Mouse (Mus musculus) MEL (cell line): Measurements from ENCODE around the gene Nfyb.

Source experiments
- CTCF ChIP-seq, 3 experiments: IDR thresholded peaks in 2 of 3; conservative IDR thresholded peaks in 1 of 3; 2 replicates each; pipeline ENCODE4 v1.5.1; 2011 to 2012; ENCODE audit warnings: low read length in 3 of 3, low read depth in 2 of 3, mild to moderate bottlenecking in 2 of 3, improper control_type of control experiment in 1 of 3, inconsistent platforms in 1 of 3, mixed read lengths in 1 of 3, moderate library complexity in 1 of 3; ENCODE audit not compliant: control insufficient read depth in 1 of 3, insufficient read depth in 1 of 3, poor library complexity in 1 of 3, severe bottlenecking in 1 of 3
- GATA1 ChIP-seq: IDR thresholded peaks from 2 replicates; pipeline ENCODE4 v1.6.1; 2011; ENCODE audit warnings: low read depth, low read length, improper control_type of control experiment
- MAFK ChIP-seq: IDR thresholded peaks from 2 replicates; pipeline ENCODE4 v1.6.1; 2011; ENCODE audit warnings: low read depth, mild to moderate bottlenecking, low read length, improper control_type of control experiment, borderline replicate concordance
- MAX ChIP-seq: IDR thresholded peaks from 2 replicates; pipeline ENCODE4 v1.6.1; 2011; ENCODE audit warnings: low read length, improper control_type of control experiment
- MEF2A ChIP-seq: IDR thresholded peaks from 2 replicates; pipeline ENCODE4 v1.6.1; 2014; ENCODE audit warnings: low read depth, mild to moderate bottlenecking, inconsistent platforms, low read length, improper control_type of control experiment; ENCODE audit not compliant: poor library complexity, insufficient replicate concordance, severe bottlenecking; ENCODE audit errors: extremely low read depth
- MYC ChIP-seq: IDR thresholded peaks from 2 replicates; pipeline ENCODE4 v1.6.1; 2011; ENCODE audit warnings: low read depth, mild to moderate bottlenecking, low read length, improper control_type of control experiment, moderate library complexity
- POLR2A ChIP-seq, 2 experiments: IDR thresholded peaks; 2 replicates each; pipeline ENCODE4 v1.6.1; 2011 to 2012; ENCODE audit warnings: low read length in 2 of 2, mild to moderate bottlenecking in 2 of 2, control low read depth in 1 of 2, improper control_type of control experiment in 1 of 2, low read depth in 1 of 2, moderate library complexity in 1 of 2; ENCODE audit not compliant: control insufficient read depth in 1 of 2, insufficient read depth in 1 of 2, poor library complexity in 1 of 2
- SIN3A ChIP-seq: IDR thresholded peaks from 2 replicates; pipeline ENCODE4 v1.6.1; 2012; ENCODE audit warnings: low read length, improper control_type of control experiment, inconsistent platforms
- UBTF ChIP-seq: IDR thresholded peaks from 2 replicates; pipeline ENCODE4 v1.6.1; 2012; ENCODE audit warnings: low read depth, mild to moderate bottlenecking, inconsistent platforms, low read length, improper control_type of control experiment, moderate library complexity, borderline replicate concordance; ENCODE audit not compliant: insufficient read depth

DNA sequence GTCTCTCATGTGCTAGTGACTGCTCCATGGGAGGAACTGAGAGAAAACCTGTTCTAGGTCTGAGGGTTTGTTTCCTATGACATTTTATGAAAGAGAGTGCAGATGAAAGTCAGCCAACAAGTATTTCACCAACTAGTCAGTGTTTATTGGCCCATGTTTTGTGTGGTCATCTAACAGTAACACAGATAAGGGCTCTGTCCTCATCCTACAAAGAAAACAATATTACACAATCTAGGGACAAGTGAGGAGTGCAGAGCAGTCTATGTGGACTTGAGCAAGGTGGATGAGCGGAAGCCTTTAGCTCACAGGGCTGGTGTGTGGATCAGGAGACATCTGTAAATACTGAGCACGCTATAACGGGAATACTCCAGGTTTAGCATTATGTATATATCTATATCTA, 5.1 kb downstream of the Nfyb start:
- TF ChIP-seq CTCF (IDR thresholded peaks at IDR 0.05 in 2 of 3, conservative IDR thresholded peaks at IDR 0.05 in 1 of 3; ENCODE audit: control insufficient read depth in 1 of 3, insufficient read depth in 1 of 3, low read depth in 2 of 3, low read length in 3 of 3, poor library complexity in 1 of 3, severe bottlenecking in 1 of 3) = no peak
- no peak for TF ChIP-seq MYC
- no peak for TF ChIP-seq GATA1
- TF ChIP-seq UBTF = no peak
- TF ChIP-seq POLR2A (IDR thresholded peaks at IDR 0.05; ENCODE audit: control insufficient read depth in 1 of 2, insufficient read depth in 1 of 2, low read depth in 1 of 2, low read length in 2 of 2, poor library complexity in 1 of 2) = no peak
- TF ChIP-seq MAFK = no peak
- TF ChIP-seq SIN3A = no peak
- TF ChIP-seq MAX = no peak
- TF ChIP-seq MEF2A = no peak
